Mouse (Mus musculus) midbrain, postnatal 0 days (tissue): ENCODE measurements around the gene Pmepa1. TPM values are rescaled to one million over a fixed set of nuclear protein-coding genes. Genes with fewer than 3 reads are reported as not detected.

Experiments used
- ATAC-seq: fragments of 200-750 bp; cut with Nextera tagmentation; 2 replicates; pipeline ENCODE4 v1.8.0; 2017; ENCODE audit warnings: moderate number of reproducible peaks, mild to moderate bottlenecking, moderate TSS enrichment, moderate library complexity; ENCODE audit not compliant: low FRiP score
- DNase-seq: peaks from one replicate; pipeline ENCODE4 v3.0.0-alpha.2; 2015; ENCODE audit warnings: low spot score
- H3K27ac ChIP-seq: fragments of 300-500 bp; sonication (generic); 2 replicates; pipeline ENCODE4 v1.5.1; 2014; ENCODE audit warnings: low read depth, mild to moderate bottlenecking, low read length, mixed read lengths
- H3K27me3 ChIP-seq: fragments of 300-500 bp; sonication (generic); 2 replicates; pipeline ENCODE4 v1.6.1; 2014; ENCODE audit warnings: low read length, control low read depth, mixed read lengths; ENCODE audit not compliant: insufficient read depth
- H3K36me3 ChIP-seq: fragments of 300-500 bp; sonication (generic); 2 replicates; pipeline ENCODE4 v1.6.1; 2014; ENCODE audit warnings: low read length, control low read depth, mixed read lengths; ENCODE audit not compliant: insufficient read depth
- H3K4me1 ChIP-seq: fragments of 300-500 bp; sonication (generic); 2 replicates; pipeline ENCODE4 v1.6.1; 2014; ENCODE audit warnings: mild to moderate bottlenecking, control low read depth, antibody characterized with exemption, low read length, mixed read lengths; ENCODE audit not compliant: insufficient read depth
- H3K4me2 ChIP-seq: fragments of 300-500 bp; sonication (generic); 2 replicates; pipeline ENCODE4 v1.6.1; 2014; ENCODE audit warnings: low read depth, mild to moderate bottlenecking, low read length, mixed read lengths; ENCODE audit not compliant: poor library complexity, severe bottlenecking
- H3K4me3 ChIP-seq: fragments of 300-500 bp; sonication (generic); 2 replicates; pipeline ENCODE4 v1.5.1; 2014; ENCODE audit warnings: low read depth, mild to moderate bottlenecking, low read length, moderate library complexity
- H3K9ac ChIP-seq: fragments of 300-500 bp; sonication (generic); replicated peaks from 2 replicates; pipeline ENCODE4 v1.6.1; 2014; ENCODE audit warnings: mild to moderate bottlenecking, low read length, moderate library complexity, mixed read lengths; ENCODE audit not compliant: poor library complexity, severe bottlenecking
- H3K9me3 ChIP-seq: fragments of 300-500 bp; sonication (generic); 2 replicates; pipeline ENCODE4 v1.6.1; 2016; ENCODE audit warnings: low read length, control low read depth
- CTCF ChIP-seq: IDR thresholded peaks from 2 replicates; pipeline ENCODE4 v1.5.1; 2016; ENCODE audit warnings: antibody characterized with exemption, mild to moderate bottlenecking
- WGBS: fragments of 180-500 bp; shearing (Covaris S2); extraction: QIAGEN DNeasy Blood & Tissue Kit; methylation state at CpG from one replicate; pipeline ENCODE4 v1.1.7; 2014; 5-methylcytosine and 5-hydroxymethylcytosine counted together
- polyA plus RNA-seq: library from polyadenylated mRNA; unstranded; fragments of >200 nt; fragmentation: Nextera tagmentation; extraction: Ambion mirVana; gene quantifications from 2 replicates; pipeline ENCODE4 v1.2.1, GENCODE M21; 2015
- total RNA-seq: library from RNA; depleted of rRNA; stranded (reverse); fragments of >200 nt; gene quantifications from 2 replicates; pipeline ENCODE4 v1.2.3, GENCODE M21; 2014

The Pmepa1 gene
- total and polyA plus RNA-seq, 2 experiments from 2014 or later, result 2.3 to 12.8 TPM

DNA sequence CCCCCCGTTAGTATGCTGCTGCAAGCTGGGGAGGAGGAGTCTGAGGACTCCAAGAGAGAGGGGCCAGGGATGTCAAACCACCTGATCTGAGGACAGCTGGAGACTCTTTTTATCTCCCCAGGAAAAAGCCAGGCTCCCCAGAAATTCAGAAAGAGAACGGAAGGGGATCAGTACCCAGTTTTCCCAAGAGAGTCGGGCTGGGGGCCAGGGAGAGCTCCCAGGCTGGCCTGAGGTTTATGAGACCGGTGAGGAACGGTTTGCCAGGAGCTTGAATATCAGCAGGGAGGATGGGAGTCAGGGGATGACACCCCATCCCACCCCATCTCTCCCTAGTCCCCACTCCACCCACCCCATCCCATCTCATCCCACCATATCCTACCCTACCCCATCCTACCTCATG lies 94.8 kb downstream of the Pmepa1 start:
- Histone ChIP-seq H3K36me3 (no peaks in the 10 kb centered on the region), H3K27me3 (no peaks in the 10 kb centered on the region), H3K9ac (no peak overlapping the region), H3K27ac (no peak overlapping the region), H3K4me3 (no peak overlapping the region), H3K4me2 (no peak overlapping the region), H3K4me1 (no peaks in the 10 kb centered on the region), H3K9me3 (no peaks in the 10 kb centered on the region)
- no peak for TF ChIP-seq CTCF
- ATAC-seq (no peak), DNase-seq (no peak)
- 60% methylated on average over 5 of the region's 5 CpGs for WGBS

DNA sequence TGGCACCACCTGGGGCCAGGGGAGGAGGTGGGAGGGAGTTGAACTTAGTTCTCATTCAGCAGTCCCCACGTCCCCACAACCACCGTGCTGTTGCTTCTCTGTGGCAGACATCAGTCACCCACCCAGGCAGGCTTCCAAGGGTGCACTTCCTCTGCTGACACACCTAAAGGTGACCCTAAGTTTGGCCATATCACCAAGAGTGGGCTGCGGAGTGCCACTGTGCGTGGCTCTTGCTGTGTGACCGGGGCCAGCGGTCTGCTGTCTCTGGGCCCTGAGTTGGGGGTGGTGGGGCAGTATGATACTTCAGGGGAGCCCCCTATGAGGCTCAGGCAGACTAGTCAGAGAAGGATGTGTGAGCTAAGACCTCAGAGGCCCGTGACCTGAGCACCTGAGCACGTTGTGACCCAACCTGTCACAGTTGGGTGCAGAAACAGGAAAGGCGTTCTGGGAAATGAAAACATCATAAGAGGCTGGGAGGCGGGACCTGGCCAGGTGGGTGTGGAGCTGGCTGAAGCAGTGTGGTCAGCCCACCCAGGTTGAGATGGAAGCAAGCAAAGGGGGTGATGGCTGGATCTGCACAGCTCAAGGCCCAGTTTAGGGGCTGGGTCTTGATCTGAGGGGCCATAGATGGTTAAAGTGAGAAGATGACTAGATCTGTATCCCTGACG lies 95.5 kb downstream of the Pmepa1 start:
- Histone ChIP-seq H3K9me3 (no peaks in the 10 kb centered on the region), H3K4me1 (no peaks in the 10 kb centered on the region), H3K9ac (no peak overlapping the region), H3K4me2 (no peak overlapping the region), H3K4me3 (no peak overlapping the region), H3K27ac (no peak overlapping the region), H3K36me3 (no peaks in the 10 kb centered on the region), H3K27me3 (no peaks in the 10 kb centered on the region)
- DNase-seq (no peak), ATAC-seq (no peak)
- WGBS, result 88% methylated on average over 11 of the region's 11 CpGs
- no peak for TF ChIP-seq CTCF

DNA sequence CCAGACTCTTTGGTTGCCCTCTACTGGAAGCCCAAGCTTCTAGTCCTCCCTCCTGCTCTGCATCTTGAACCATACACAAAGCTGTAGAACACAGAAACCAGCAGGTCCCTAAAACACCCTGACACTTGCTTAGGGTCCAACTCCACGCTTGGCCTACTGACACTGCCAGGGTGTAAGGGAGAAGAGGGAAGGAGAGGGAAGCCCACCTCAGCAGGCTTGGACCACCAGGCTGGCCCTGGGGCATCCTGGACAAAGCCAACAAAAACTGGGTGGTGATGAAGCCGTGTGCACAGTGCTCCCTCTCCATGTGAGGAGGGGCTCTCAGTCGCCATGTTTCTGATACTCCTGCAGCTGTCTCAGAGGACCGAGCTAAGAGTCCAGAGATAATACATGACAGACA lies 96.3 kb downstream of the Pmepa1 start:
- no peak for DNase-seq
- Histone ChIP-seq H3K9me3 (no peaks in the 10 kb centered on the region), H3K4me2 (no peak overlapping the region), H3K36me3 (no peaks in the 10 kb centered on the region), H3K4me3 (no peak overlapping the region), H3K27me3 (no peaks in the 10 kb centered on the region), H3K4me1 (no peaks in the 10 kb centered on the region), H3K27ac (no peak overlapping the region), H3K9ac (no peak overlapping the region)
- no peak for ATAC-seq
- WGBS, result 85% methylated on average over 4 of the region's 4 CpGs
- TF ChIP-seq CTCF, result no peak

DNA sequence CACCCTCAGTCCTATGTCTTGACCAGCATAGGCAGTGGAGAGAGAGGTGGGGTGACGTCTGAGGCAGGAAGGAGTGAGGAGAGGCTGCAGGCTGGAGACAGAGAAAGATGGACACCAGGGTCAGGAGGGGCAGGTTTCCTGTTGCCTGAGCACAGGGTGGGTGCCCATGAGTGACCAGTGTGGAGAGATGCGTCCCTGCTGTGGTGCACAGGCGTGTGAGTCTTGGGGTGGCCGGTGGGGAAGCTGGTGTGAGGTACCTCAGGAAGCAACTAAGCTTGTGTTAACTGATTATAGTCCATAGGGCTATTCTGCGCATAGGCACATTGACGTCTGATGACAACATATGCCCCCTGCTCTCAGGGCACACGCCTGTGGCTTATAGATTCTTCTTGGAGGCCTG lies 97.3 kb downstream of the Pmepa1 start:
- DNase-seq, result no peak
- no peak overlapping the region for H3K4me3 ChIP-seq
- no peak overlapping the region for H3K27ac ChIP-seq
- H3K27me3 ChIP-seq, result no peaks in the 10 kb centered on the region
- 92% methylated on average over 7 of the region's 7 CpGs for WGBS
- H3K4me2 ChIP-seq, result no peak overlapping the region
- no peaks in the 10 kb centered on the region for H3K9me3 ChIP-seq
- no peak for ATAC-seq
- H3K9ac ChIP-seq, result no peak overlapping the region
- H3K4me1 ChIP-seq, result no peaks in the 10 kb centered on the region
- no peak for TF ChIP-seq CTCF
- no peaks in the 10 kb centered on the region for H3K36me3 ChIP-seq

DNA sequence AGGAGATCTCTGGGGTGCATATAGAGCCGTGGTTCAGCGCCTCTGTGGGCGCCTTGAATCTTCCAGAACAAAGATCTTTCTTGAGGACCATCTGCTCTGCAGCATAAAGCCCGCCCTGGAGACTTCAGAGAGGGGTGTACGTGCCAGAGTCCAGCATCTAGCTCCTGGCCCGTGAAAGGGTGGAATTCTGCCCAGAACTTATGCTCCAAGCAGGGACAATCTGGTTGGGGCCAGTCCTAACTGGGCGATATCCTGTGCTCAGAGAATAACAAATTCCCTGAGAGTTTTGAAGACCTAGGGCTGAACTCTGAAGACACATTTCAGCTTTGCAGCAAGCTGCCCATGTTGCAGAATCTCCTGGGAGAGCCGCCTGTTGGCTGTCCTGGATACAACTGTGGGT lies 98.4 kb downstream of the Pmepa1 start:
- Histone ChIP-seq H3K27ac (no peak overlapping the region), H3K4me1 (peaks cover 3% of the 10 kb centered on the region), H3K27me3 (no peaks in the 10 kb centered on the region), H3K36me3 (no peaks in the 10 kb centered on the region), H3K9ac (no peak overlapping the region), H3K4me3 (no peak overlapping the region), H3K4me2 (no peak overlapping the region), H3K9me3 (no peaks in the 10 kb centered on the region)
- no peak for ATAC-seq
- DNase-seq, result peak; percentile 46
- no peak for TF ChIP-seq CTCF
- 83% methylated on average over 8 of the region's 8 CpGs for WGBS

DNA sequence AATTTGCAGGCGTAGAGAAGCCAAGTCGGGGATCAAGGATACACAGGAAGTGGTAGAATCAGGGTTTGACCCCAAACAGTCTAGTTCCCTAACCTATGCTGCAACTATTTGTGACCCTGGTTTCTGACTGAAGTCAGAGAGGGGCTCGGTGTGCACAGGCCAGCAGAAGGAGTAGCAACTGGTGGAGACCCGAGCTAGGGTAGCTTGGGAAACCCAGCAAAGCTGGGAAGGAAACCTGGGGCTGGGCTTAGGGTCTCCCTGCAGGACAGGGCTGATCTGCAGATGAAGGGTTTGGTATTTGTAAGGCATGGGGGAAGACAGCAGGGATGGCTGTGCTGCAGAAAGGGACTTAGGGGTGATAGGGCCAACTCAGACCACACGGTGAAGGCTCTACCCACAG lies 98.9 kb downstream of the Pmepa1 start:
- WGBS, result 81% methylated on average over 5 of the region's 5 CpGs
- Histone ChIP-seq H3K36me3 (no peaks in the 10 kb centered on the region), H3K9ac (no peak overlapping the region), H3K27me3 (no peaks in the 10 kb centered on the region), H3K4me1 (peaks cover 6% of the 10 kb centered on the region), H3K4me3 (no peak overlapping the region), H3K9me3 (no peaks in the 10 kb centered on the region), H3K4me2 (no peak overlapping the region), H3K27ac (no peak overlapping the region)
- no peak for ATAC-seq
- DNase-seq, result no peak
- no peak for TF ChIP-seq CTCF
